Mouse (Mus musculus): Measurements from ENCODE around the gene Gm4787. TPM values are rescaled to one million over a fixed set of nuclear protein-coding genes. Genes with fewer than 3 reads are reported as not detected.

The Gm4787 gene
- polyA plus RNA-seq, 1 experiment from 2014 or later: 0.22 TPM

GRCm38 (mm10) chr12:81332875-81333421, 46.3 kb downstream of the Gm4787 start, which contains the start of gene Slc8a3:
Slc8a3 (minus strand) TSS chr12:81333180.
- no peak for TF ChIP-seq CTCF (IDR thresholded peaks at IDR 0.05; ENCODE audit: low read depth)
- ATAC-seq (replicated peaks; ENCODE audit: low FRiP score, low read depth) (no peak; the same call in 1 of the 2 replicates), DNase-seq (ENCODE audit: low spot score) (peak; percentile 33)
- Histone ChIP-seq H3K4me3 (replicated peaks; ENCODE audit: low read depth, low read length) (peak within 1 kb of the TSS; percentile 50), H3K4me1 (replicated peaks; ENCODE audit: insufficient read depth, low read length) (peaks cover 3% of the 10 kb centered on the region; the same call in 1 of the 2 replicates), H3K9me3 (replicated peaks; ENCODE audit: low read length) (no peaks in the 10 kb centered on the region), H3K27ac (no peak within 1 kb of the TSS), H3K9ac (ENCODE audit: low read depth, low read length) (peak within 1 kb of the TSS; percentile 52), H3K27me3 (ENCODE audit: insufficient read depth, low read length) (peaks cover 16% of the 10 kb centered on the region; the same call in 1 of the 2 replicates), H3K4me2 (ENCODE audit: low read length) (peak within 1 kb of the TSS; percentile 100), H3K36me3 (ENCODE audit: insufficient read depth, low read length) (no peaks in the 10 kb centered on the region)
- WGBS: under 1% methylated on average over 44 of the region's 47 CpGs

- no peak for TF ChIP-seq CTCF (IDR thresholded peaks at IDR 0.05; ENCODE audit: low read depth)
- peak; percentile 33; the same call in 1 of the 2 replicates for ATAC-seq (replicated peaks; ENCODE audit: low FRiP score, low read depth)
- no peaks in the 10 kb centered on the region for H3K9me3 ChIP-seq (replicated peaks; ENCODE audit: low read length)
- H3K4me2 ChIP-seq (ENCODE audit: low read length): peak overlapping the region; percentile 100
- no peak overlapping the region for H3K27ac ChIP-seq
- peak overlapping the region; percentile 52 for H3K9ac ChIP-seq (ENCODE audit: low read depth, low read length)
- peak overlapping the region; percentile 50 for H3K4me3 ChIP-seq (replicated peaks; ENCODE audit: low read depth, low read length)
- WGBS: under 1% methylated on average over 48 of the region's 54 CpGs
- peaks cover 3% of the 10 kb centered on the region; the same call in 1 of the 2 replicates for H3K4me1 ChIP-seq (replicated peaks; ENCODE audit: insufficient read depth, low read length)
- peaks cover 16% of the 10 kb centered on the region; the same call in 1 of the 2 replicates for H3K27me3 ChIP-seq (ENCODE audit: insufficient read depth, low read length)
- no peaks in the 10 kb centered on the region for H3K36me3 ChIP-seq (ENCODE audit: insufficient read depth, low read length)
- DNase-seq (ENCODE audit: low spot score): peak; percentile 9
Measured at GRCm38 (mm10) chr12:81331937-81332874, 47.1 kb downstream of the Gm4787 start.

- DNase-seq (ENCODE audit: low spot score): no peak
- no peak overlapping the region for H3K27ac ChIP-seq
- no peaks in the 10 kb centered on the region for H3K9me3 ChIP-seq (replicated peaks; ENCODE audit: low read length)
- H3K36me3 ChIP-seq (ENCODE audit: insufficient read depth, low read length): no peaks in the 10 kb centered on the region
- no peak for TF ChIP-seq CTCF (IDR thresholded peaks at IDR 0.05; ENCODE audit: low read depth)
- peaks cover 16% of the 10 kb centered on the region; the same call in 1 of the 2 replicates for H3K27me3 ChIP-seq (ENCODE audit: insufficient read depth, low read length)
- WGBS: 51% methylated on average over 5 of the region's 5 CpGs
- H3K4me2 ChIP-seq (ENCODE audit: low read length): 0 out of 2 replicates have a peak overlapping the region, but pooled peaks have one; percentile 100
- no peak for ATAC-seq (replicated peaks; ENCODE audit: low FRiP score, low read depth)
- peaks cover 3% of the 10 kb centered on the region; the same call in 1 of the 2 replicates for H3K4me1 ChIP-seq (replicated peaks; ENCODE audit: insufficient read depth, low read length)
- H3K4me3 ChIP-seq (replicated peaks; ENCODE audit: low read depth, low read length): no peak overlapping the region
- no peak overlapping the region for H3K9ac ChIP-seq (ENCODE audit: low read depth, low read length)
Measured at GRCm38 (mm10) chr12:81331046-81331638, 48.1 kb downstream of the Gm4787 start.

Other genes with a start within 250 kb of the Gm4787 start
- 0.05 and 0.09 TPM in 2 replicates for gene Slc8a3, start 46.3 kb downstream of the Gm4787 start, polyA plus RNA-seq (2015; fragmentation: Nextera tagmentation; extraction: Ambion mirVana)
- gene Adam4, start 42.5 kb upstream of the Gm4787 start, polyA plus RNA-seq (2015; fragmentation: Nextera tagmentation; extraction: Ambion mirVana): 0.24 TPM in 2 replicates
- gene Cox16, start 105.7 kb upstream of the Gm4787 start, polyA plus RNA-seq (2015; fragmentation: Nextera tagmentation; extraction: Ambion mirVana): 193 and 226 TPM in 2 replicates
- 27.3 and 30.5 TPM in 2 replicates for gene Gm20498, start 153.4 kb upstream of the Gm4787 start, polyA plus RNA-seq (2015; fragmentation: Nextera tagmentation; extraction: Ambion mirVana)
- gene Synj2bp, start 153.4 kb upstream of the Gm4787 start, polyA plus RNA-seq (2015; fragmentation: Nextera tagmentation; extraction: Ambion mirVana): 34.9 and 35.1 TPM in 2 replicates
- 0.17 and 0.23 TPM in 2 replicates for gene Adam21, start 189.0 kb upstream of the Gm4787 start, polyA plus RNA-seq (2015; fragmentation: Nextera tagmentation; extraction: Ambion mirVana)
- 53.4 and 54.5 TPM in 2 replicates for gene Med6, start 215.5 kb upstream of the Gm4787 start, polyA plus RNA-seq (2015; fragmentation: Nextera tagmentation; extraction: Ambion mirVana)